In the genomic region with DNA sequence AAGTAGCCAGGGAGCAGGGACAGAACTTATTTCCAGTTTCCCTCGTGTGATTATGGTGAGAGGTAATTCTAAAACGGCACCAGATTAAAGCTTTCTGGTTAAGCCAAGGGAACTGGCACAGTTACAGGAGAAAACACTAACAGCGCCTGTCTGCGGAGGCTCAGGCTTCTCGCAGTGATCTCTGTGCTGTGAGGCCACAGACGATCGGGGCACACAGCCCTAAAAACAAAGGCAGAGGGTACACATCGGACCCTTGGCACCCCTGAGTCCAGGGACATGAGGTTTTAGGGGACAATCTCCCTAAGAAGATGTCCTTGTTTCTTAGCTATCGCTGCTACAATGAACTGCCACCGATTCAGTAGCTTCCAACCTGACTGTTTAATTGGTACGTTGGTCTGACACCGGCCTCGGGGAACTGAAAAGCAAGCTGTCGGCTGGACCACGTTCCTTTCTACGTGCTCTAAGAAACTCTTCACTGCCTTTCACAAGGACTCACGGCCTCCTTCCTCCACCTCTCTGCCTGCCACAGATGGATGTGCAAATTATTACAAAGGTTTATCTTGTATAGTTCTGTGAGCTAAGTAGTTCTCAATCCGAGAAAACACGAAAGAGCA, we compare ENCODE assay signal across 10 mouse cellular contexts.
DNase-seq lines count a peak whose midpoint lies in the region; ATAC-seq lines count a peak whose summit lies in the region.
"Had no signal": no experiment of that assay in that cellular context is flagged by ENCODE, and none has a peak within 500 bp of the region (broad histone marks: within the 10 kb centered on the region; RNA-seq: fewer than 3 reads in every experiment).

No protein-coding gene starts in this region.

- DNase-seq in heart, postnatal 36 days = no peak
- peak; percentile 45 for DNase-seq in embryonic facial prominence, embryonic 14.5 days (ENCODE audit: low spot score)
- DNase-seq in adrenal gland, adult (ENCODE audit: inconsistent age in 2 of 2, low spot score in 1 of 2) = no peak
- DNase-seq in spleen, postnatal 10 days (ENCODE audit: low spot score in 2 of 2) = no peak
- no peak for DNase-seq in frontal cortex, postnatal 36 days (ENCODE audit: low spot score in 2 of 2)
- DNase-seq: right cerebral cortex, postnatal 25 days had no signal

- H3K9ac ChIP-seq in heart, embryonic 16.5 days (ENCODE audit: low read length) = no peak overlapping the region
- H3K9ac ChIP-seq in embryonic facial prominence, embryonic 14.5 days (ENCODE audit: low read depth, low read length) = no peak overlapping the region
- no peak overlapping the region for H3K9ac ChIP-seq in midbrain, embryonic 12.5 days (replicated peaks)
- H3K9ac ChIP-seq: liver, embryonic 15.5 days had no signal

- H3K4me3 ChIP-seq in heart, embryonic 16.5 days (ENCODE audit: low read length) = no peak overlapping the region
- no peak overlapping the region for H3K4me3 ChIP-seq in brown adipose tissue, adult 24 weeks (ENCODE audit: insufficient read depth, low read depth, low read length)
- no peak overlapping the region for H3K4me3 ChIP-seq in embryonic facial prominence, embryonic 14.5 days (ENCODE audit: low read depth, low read length)
- H3K4me3 ChIP-seq in midbrain, embryonic 12.5 days = no peak overlapping the region
- H3K4me3 ChIP-seq: liver, embryonic 15.5 days had no signal

- H3K9me3 ChIP-seq in heart, embryonic 16.5 days (replicated peaks; ENCODE audit: control insufficient read depth, low read length) = no peaks in the 10 kb centered on the region
- no peaks in the 10 kb centered on the region for H3K9me3 ChIP-seq in embryonic facial prominence, embryonic 14.5 days (ENCODE audit: control insufficient read depth, low read length)
- no peaks in the 10 kb centered on the region for H3K9me3 ChIP-seq in midbrain, embryonic 12.5 days
- H3K9me3 ChIP-seq: liver, embryonic 15.5 days had no signal

- H3K27ac ChIP-seq in heart, embryonic 16.5 days (ENCODE audit: low read length) = peak overlapping the region; percentile 22; the same call in 1 of the 2 replicates
- peak overlapping the region; percentile 42 for H3K27ac ChIP-seq in brown adipose tissue, adult 24 weeks (replicated peaks; ENCODE audit: low read depth, low read length)
- no peak overlapping the region for H3K27ac ChIP-seq in embryonic facial prominence, embryonic 14.5 days (replicated peaks; ENCODE audit: low read depth, low read length)
- H3K27ac ChIP-seq in midbrain, embryonic 12.5 days (replicated peaks) = no peak overlapping the region
- H3K27ac ChIP-seq: liver, embryonic 15.5 days had no signal

- whole genome bisulfite sequencing in heart, embryonic 16.5 days = 70% methylated on average over 19 of the region's 19 CpGs
- WGBS in embryonic facial prominence, embryonic 14.5 days = 36% methylated on average over 19 of the region's 19 CpGs
- 33% methylated on average over 19 of the region's 19 CpGs for WGBS in midbrain, embryonic 12.5 days

- intact Hi-C loops in heart, postnatal 36 days (cut with DNase I) = loop anchor here (2.0 kb wide), 1 partner anchor 45 kb away; no protein-coding TSS in a partner anchor

- ATAC-seq in heart, embryonic 16.5 days (replicated peaks; ENCODE audit: extremely low read depth, insufficient read depth, low FRiP score) = no peak
- no peak for ATAC-seq in embryonic facial prominence, embryonic 14.5 days (ENCODE audit: low read depth)
- ATAC-seq in midbrain, embryonic 12.5 days (ENCODE audit: low FRiP score, low read depth) = no peak

- no peak overlapping the region for H3K4me2 ChIP-seq in heart, embryonic 16.5 days (ENCODE audit: low read depth, low read length)
- no peak overlapping the region for H3K4me2 ChIP-seq in embryonic facial prominence, embryonic 14.5 days (ENCODE audit: low read depth, low read length)
- H3K4me2 ChIP-seq in midbrain, embryonic 12.5 days (replicated peaks) = peak overlapping the region; percentile 29; the same call in 1 of the 2 replicates
- H3K4me2 ChIP-seq: liver, embryonic 15.5 days had no signal

- no peaks in the 10 kb centered on the region for H3K27me3 ChIP-seq in heart, embryonic 16.5 days (ENCODE audit: control insufficient read depth, insufficient read depth, low read length)
- H3K27me3 ChIP-seq in embryonic facial prominence, embryonic 14.5 days (replicated peaks; ENCODE audit: control insufficient read depth, insufficient read depth, low read length) = no peaks in the 10 kb centered on the region
- peaks cover 65% of the 10 kb centered on the region for H3K27me3 ChIP-seq in midbrain, embryonic 12.5 days

- no peaks in the 10 kb centered on the region; the same call in 1 of the 2 replicates for H3K36me3 ChIP-seq in heart, embryonic 16.5 days (ENCODE audit: control insufficient read depth, insufficient read depth)
- H3K36me3 ChIP-seq in embryonic facial prominence, embryonic 14.5 days (ENCODE audit: control insufficient read depth, insufficient read depth, low read length) = no peaks in the 10 kb centered on the region
- H3K36me3 ChIP-seq in midbrain, embryonic 12.5 days = no peaks in the 10 kb centered on the region
- H3K36me3 ChIP-seq: liver, embryonic 15.5 days had no signal

- H3K4me1 ChIP-seq in heart, embryonic 16.5 days (ENCODE audit: control insufficient read depth, insufficient read depth, low read length) = peaks cover 43% of the 10 kb centered on the region
- peaks cover 67% of the 10 kb centered on the region for H3K4me1 ChIP-seq in brown adipose tissue, adult 24 weeks (ENCODE audit: control insufficient read depth, insufficient read depth, insufficient read length, low read length)
- H3K4me1 ChIP-seq in embryonic facial prominence, embryonic 14.5 days (ENCODE audit: control insufficient read depth, insufficient read depth, low read length) = peaks cover 41% of the 10 kb centered on the region
- peaks cover 39% of the 10 kb centered on the region for H3K4me1 ChIP-seq in midbrain, embryonic 12.5 days

Comparison
In these comparisons a context has a peak if more than half of its experiments do, and no peak if none do; other contexts are left out.
1. H3K27ac ChIP-seq: peak in heart, embryonic 16.5 days (single experiment) and brown adipose tissue, adult 24 weeks (single experiment); none in embryonic facial prominence, embryonic 14.5 days (single experiment) and midbrain, embryonic 12.5 days (single experiment).